Mouse (Mus musculus) lung, postnatal 4 days (tissue): ENCODE measurements around the gene Csnk1d.
A peak's percentile ranks its signal among the peaks of the same experiment; 100 is the strongest.

Experiments
- DNase-seq, 2 experiments: peaks; one replicate each; pipeline ENCODE4 v3.0.0; 2021

Csnk1d gene

DNA sequence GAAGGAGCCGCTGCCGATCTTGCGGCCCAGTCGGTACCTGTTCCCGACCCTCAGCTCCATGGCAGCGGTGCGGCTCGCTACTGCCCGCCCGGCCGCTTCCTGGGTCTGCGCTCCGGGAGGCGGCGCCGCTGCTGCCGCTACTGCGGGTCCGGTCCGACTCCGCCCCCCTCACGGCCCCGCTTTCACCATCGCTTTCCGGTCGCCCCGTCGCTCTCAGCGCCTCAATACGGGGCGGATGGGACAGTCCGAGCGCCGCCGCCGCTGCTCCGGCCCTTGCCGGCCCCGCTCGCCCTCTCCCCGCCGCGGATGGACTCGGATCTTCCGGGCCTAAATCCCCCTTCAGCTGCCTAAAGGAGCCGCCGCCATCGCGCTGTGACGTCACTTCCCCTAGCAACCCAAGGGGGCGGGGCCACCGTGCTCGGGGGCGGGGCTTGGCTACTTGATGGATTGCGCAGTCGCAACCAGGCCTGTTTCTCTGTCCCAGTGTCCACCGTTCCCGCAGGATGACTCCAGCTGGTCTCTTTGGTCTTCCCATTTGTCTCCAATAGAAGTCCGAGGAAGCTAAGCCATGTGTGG is at the start of gene Csnk1d:
Gene Csnk1d (minus strand): TSS at position 380 of the 576 bp plus-strand sequence.
- DNase-seq, result peak; percentile 97 to 99

DNA sequence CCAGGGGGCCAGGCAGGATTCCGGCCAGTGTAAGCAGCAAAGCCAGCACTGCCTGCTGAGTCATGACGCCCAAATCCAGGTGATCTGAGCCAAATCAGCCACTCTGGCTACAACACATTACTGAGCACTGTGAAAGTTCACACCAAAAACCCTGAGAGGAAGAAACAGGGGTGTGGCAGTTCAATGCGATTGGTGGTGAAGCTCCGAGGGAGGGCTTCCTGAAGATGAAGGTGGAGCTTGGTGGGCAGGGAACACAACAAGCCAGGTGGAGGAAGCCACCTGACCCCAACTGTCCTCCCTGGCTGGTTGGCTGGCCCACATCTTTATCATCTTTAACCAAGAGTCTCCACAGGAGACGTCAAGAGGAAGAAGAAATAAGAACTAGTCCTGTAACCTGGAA is 48.2 kb upstream of the Csnk1d start, which contains the start of gene Cd7:
Gene Cd7 (minus strand): TSS at position 117 of the 400 bp plus-strand sequence.
- DNase-seq, result peak in 1 of 2 experiments; percentile 9

DNA sequence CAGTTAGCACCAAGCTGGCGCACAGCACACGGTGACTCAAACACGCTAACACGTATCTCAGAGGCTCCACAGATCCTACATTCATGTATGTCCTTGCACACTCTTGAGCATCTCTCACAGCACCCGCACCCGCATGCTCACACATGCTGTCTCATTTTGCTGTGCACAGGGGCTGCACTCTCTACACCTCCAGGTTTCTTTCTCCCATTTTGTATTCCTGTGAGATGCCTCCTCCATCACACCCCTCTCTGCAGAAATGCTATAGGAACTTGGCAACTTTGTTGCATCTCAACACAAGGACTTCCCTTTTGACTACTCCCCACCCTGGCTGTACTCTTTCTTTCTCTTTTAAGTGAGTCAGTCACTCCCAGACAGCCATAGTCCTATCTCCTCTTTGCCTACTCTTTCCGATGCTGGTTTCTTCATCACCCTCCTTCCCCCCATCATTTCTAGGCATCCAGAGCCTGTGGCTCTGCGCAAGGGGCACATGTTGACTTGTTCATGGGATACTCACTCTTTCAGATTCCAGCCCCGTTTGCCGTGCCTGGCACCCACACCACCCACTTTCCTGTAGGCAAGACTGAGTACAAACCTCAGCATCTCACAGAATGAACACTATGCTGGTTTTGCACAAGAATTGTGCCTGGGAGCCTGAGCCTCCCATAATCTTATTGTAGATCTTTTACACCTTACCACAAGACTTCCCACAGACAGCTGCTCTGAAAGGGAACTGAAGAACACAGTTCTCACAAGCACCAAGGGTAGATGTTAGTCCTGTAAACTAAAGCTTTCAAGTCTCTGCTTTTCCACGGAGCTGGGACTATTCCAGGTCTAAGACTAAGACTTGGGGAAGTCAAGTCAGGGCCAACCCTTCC is 47.5 kb upstream of the Csnk1d start:
- DNase-seq, result no peak

DNA sequence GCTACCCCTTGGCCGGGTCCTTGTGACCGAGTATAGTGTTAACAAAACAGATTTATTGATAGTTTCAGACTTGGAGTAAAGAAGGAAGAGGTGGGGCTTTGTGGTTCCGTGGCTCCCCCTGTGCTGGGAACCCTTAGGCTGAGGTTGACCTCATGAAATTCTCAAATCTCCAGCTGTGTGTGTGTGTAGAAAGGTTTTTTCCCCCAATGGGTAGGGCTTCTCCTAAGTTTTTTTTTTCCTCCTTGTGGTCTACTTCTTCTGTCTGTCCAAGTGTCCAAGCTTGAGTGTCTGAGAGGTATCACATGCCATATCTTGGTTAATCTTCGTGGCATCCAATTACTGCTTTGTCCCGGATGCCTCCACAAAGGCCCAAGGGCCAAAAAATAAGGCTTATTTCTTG is 42.0 kb upstream of the Csnk1d start:
- no peak for DNase-seq

DNA sequence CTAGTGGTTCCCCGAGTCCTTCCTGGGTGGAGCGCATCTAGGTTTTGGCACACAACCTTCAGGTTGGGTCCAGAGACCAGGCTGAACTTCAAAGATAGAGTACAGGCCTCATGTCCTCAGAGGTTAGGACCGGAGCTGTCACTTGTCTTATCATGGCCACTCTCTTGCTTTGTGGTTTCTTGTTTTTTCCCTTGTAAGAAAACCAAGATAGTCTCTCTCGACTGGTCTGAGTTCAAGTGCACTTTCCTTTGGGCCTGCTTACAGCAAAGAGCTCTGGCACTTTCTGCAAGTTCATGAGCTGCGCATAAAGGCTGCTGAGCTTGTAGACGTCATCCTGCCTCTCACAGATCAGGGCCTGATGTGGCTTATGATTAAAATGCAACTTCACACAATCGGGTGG is 36.1 kb upstream of the Csnk1d start:
- no peak for DNase-seq

DNA sequence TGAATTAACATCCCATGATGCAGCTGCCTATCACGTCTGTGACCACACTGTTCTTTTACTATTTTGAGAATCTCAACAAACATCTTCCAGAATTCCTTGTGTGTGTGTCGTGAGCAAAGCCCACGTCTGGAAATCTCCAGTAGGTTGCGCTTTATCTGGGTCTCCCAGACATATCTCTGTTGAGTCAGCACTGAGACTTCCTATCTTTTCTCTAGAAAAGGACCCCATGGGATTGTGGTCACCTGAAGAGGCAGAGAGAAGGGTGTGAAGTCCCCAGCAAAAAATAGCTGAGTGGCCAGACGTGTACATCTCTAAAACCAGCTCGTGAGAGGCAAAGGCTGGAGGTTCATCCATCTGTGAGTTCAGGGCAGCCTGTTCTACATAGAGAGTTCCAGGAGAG is 33.0 kb upstream of the Csnk1d start:
- DNase-seq, result no peak

DNA sequence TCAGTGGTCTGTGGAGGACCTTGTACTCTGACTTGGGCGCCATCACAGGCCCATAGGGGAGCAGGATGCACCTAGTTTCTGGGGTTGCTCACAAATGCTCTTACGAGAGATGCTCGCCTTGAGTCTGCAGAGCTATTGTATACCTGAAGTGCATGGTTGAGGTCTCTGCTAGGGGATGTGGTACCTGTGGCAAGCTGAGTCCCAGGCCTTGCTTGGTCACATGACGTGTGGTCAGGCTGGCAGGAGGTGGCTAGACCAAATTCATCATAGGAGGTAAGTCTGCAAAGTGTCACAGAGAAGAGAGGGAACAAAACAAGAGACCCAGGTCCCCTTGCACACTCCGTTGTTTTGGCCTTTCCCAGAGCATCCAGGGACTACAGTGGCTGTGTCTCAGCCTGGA is 28.4 kb upstream of the Csnk1d start:
- DNase-seq, result no peak

DNA sequence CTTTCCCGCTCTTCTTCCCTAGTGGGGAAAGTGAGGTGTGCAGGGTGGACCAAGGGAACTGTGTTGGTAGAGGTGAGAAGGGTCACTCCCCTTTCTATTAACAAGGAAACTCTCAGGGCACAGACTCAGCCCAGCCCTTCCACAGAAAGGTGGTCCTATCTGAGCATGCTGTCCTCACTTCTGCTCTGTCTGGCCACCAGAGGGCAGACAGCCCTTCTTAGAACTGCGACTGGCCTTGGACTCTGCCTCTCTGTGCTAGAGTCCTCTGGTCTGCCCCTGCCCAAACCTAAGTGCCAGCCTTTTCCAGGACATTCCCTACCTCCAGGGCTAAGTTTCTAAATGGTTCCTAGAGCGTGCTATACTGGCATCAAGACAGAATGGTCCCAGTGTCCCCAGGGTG is 26.6 kb upstream of the Csnk1d start:
- DNase-seq, result peak; percentile 78

DNA sequence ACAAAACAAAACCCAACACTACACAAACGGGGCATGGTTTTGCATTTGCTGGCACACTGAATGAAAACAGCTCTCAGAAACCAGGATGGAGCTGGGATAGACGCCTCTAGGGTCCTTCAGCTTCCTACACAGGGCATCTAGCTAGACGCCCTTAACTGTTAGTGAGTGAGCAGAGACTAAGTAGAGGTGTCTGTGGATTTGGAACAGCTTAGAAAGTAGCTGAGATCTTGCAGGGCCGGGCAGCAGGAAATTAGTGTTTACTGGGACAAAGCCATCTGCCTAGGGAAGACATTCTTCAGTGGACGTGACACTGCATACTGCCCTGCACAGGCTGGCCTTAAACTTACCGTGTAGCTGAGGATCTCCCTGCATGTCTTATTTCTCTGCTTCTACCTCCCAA is 24.3 kb upstream of the Csnk1d start:
- peak; percentile 33 to 52 for DNase-seq

DNA sequence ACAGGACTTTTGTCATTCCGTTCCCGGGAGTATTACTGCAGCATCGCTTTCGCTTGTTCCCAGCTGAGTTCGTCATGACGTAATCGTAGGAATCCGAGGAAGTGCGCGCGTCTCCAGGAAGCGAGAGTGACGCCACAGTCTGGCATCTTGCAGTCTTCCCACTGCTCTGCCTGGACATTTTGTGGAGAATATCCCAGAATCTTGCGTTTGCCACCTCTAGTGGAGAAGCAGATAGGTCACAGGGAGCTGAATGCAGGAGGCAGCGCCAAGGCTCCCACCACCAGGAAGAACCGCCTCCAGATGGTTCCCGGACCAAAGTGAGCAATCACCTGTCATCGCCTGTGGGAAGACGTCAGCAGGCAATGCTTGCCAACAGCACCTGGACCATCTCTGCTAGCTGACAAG is 23.8 kb upstream of the Csnk1d start:
- peak; percentile 78 to 82 for DNase-seq

DNA sequence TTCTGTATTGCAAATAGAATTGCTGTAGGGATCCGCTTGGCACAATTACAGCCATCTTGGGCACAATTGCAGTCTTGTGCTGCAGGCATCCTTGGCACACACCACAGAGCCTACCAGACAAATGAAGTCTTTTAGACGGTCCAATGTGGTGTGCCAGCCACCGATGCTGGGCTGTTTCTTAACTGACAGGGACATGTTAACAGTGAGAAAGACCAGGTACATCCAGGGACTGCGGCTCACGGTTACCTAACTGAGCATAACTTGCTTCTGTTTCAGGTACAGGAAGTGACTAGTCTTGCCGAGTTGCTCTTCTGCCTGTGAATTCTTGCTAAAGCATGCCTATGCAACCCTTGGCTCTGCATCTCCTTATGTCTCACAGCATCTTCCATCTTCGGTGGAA is 22.5 kb upstream of the Csnk1d start:
- no peak for DNase-seq

DNA sequence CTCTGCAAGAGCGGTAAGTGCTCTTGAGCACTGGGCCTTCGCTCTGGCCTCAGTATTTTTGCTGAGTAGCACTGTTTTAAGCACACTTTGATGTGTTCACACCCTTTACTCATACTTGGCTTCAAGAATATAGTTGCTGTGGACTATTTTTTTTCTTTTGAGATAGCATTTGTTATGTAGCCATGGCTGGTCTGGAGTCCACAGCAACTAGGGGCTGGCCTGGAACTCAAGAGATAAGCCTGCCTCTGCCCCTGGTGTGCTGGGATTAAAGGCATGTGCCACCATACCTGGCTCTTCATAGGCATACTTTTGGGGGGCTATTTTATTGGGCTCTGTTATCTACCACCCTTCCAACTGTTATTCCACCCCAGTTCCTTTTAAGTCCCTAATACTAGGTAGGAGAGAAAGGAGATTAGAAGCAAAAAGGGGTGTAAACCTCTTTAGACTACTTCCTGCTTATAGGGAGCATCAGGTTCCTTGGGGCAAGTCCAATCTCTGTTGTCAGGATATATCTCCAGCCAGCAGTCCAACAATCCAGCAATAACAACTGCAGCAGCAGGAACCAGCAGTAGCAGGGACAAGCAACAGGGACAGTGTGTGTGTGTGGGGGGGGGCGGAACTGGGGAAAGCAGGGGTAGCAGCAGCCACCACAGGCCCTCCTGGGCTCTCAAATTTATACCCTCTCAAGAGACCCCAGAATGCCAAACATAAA is 19.1 kb upstream of the Csnk1d start:
- no peak for DNase-seq

DNA sequence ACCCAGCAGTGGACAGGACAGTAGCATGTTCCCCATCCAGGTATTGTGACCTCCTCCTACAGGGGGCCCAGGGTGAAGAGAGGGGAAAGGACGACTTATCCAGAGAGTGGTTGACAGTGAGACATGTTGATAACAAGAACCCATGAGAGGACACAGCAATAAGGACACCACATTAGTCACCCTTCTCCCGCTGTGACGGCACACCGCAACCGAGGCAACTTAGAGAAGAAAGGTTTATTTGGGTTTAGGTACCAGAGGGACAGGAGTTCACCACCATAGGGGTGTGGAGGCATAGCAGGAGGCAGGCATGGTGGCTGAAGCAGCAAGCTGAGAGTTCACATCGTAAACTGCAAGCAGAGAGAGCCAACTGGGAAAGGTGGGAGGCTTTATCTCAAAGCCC is 15.1 kb upstream of the Csnk1d start:
- no peak for DNase-seq

DNA sequence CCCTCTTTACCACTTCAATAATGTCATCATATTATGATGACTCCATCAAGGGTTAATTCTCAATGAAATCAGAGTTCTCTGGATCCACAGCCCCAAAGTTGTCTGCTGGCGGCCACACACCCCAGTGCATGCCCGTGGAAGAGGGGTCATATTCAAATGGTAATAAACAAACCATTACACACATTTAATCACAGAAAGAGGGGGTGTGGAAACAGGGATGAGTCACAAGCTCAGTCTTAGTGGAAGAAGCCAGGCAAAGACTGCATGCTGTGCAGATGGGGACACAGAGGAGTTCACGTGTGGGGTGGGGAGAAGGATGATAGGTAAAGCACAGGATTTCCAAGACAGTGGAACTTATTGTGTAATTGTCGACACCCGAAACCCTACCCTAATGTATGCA is 13.2 kb upstream of the Csnk1d start:
- DNase-seq, result no peak

DNA sequence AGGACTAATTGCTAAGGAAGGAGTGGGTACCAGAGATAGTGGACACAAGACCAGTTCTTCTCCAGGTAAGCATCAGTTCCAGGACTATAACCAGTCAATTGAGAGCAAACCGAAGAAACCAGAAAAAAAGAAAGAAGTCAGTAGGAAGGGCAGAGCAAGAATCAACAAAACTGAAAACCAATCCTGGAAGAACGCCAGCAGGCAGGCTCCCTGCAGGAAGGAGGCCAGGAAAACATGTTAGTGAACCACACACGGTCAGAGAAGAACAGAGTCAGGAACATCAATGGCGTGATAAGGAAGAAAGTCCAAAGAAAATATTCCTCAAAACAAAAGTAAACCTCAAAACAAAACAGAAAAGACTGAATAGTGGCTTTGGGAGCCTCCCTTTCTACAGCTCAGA is 10.8 kb upstream of the Csnk1d start:
- DNase-seq, result no peak

DNA sequence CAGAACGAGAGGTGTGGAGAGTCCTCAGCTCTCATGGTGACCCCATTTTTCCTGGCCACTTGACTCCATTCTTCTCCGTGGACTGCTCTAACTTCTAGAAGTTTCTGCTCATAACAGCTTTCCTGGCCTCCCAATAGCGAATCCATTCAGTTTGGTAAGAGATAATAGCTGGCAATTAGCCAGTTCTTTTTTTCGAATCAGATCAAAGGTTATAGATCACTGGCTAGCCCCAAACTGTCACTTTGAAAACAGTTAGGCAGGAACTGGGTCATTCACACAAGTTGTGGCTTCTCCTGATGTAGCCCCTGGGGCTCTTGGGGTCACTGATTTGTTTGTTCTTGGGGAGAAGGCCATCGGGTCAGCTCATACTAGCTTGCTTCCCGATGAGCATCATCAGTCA is 3.6 kb upstream of the Csnk1d start:
- no peak for DNase-seq

DNA sequence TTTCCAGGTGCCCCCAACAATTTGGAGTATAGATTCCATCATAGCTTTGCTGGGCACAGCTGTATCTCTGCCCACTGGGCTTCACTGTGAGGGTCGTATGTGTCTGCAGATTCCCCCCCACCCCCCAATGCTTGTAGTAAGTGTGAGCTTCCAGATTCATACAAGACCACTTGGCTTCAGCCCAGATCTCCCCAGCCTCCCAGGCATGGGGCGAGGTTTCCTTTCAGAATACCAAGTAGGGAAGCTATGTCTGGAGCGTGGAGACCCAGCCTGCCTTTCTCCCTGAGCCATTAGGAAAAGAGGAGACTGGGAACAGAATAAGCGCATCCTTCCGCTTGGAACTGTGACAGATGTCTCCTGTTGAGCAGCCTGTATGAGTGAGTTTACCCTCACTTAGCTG is 2.5 kb upstream of the Csnk1d start:
- DNase-seq, result no peak

DNA sequence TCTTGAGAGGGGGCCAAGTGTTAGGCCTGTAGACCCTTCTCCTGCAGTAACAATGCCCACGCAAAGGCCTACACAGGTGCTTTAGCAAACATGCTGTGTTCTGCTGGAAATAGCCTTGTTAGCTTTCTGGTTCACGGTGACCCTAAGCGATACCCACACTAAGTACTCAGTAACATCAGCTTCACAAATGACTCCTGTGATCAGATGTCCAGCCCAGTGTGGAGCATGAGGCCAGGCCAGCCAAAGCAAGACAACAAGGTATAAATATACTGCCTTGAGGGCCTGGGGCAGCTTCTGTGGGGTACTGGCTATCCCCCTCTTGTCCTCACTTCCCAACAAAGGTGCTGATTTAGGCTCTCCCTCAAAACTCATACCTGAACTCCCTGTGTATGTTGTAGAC is 1.9 kb upstream of the Csnk1d start:
- DNase-seq, result no peak

DNA sequence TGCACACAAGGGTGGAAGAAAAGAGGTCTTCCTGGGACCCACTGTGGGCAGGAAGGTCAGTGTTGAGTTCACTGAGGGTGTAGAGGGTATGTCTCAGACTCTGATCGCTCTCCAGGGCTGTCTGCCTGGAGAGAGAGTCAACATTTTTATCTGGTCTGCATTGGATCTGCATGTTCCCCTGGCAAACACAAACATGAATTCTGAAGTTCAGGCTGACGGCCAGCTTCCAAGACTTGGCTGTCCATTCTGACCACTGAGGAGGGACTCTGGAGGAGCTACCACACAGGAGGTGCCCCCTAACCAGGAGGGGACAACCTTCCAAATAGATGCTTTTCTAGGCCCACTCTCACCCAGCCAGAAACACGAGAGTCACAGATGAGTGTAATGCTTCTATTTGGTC is 661 bp upstream of the Csnk1d start:
- DNase-seq, result peak in 1 of 2 experiments; percentile 38

DNA sequence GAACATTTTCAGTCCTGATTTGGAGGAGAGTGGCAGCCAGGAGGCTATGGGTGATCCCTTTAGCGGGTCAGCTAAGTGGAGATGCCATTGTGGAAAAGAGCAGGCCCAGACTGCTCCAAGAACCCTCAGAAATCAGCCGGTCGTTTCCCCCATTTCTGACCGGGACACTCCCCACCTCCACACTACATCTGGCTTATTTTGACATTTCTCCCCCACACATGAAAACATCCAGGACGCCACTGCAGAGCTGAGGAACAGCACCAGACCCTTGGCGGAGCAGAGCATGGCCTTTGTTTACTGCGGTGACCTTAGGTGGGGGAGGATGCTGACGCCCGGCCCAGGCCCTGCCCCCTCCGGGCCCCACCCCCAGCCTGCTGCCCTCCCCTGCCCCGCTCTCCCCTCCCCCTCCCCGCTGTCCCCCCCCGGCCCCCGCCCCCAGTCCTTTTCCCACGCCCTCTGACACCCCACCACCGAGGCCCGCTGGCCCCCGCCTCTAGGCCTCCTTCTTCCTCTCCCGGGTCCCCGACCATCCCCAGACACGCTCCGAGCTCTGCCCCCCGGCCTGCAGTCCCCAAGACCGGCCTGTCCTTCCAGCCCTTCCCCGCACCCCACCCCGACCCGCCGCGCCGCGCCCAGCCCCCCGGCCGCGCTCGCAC is 876 bp downstream of the Csnk1d start:
- DNase-seq, result peak; percentile 66 to 76

DNA sequence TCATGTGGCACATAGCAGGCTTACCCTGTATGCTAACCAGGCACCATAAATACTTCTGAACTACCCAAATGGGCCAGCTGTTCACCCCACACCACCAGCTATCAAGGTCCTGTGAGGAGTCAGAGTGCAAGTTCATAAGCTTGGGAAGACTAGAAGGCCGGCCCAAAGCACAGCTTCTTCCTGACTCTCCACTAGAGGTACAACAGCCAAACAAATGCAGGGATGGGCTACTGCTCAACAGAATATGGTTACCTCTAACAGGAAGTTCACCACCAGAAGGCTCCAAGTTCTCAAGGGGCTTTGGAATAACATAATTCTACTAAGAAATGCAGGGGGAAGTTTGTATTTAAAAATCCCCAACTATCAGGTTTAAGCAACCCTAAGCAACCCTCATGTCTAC is 1.6 kb downstream of the Csnk1d start:
- DNase-seq, result no peak

DNA sequence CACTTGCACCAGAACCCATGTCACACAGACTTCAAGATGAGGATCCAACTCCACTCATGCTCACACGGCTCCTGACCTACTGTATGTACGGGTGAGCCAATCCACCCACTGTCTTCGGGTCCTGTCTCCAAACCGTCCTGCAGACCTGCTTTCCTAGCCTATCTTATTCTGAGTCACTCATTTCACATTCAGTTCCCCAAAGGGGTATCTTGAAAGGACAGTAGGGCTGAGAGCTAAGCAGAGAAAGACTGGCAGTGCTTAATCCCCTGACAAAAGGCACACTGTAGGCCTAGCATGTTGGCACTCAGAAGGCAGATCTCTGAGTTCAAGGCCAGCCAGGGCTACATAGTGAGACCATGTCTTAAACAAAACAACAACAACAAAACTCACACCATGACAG is 2.7 kb downstream of the Csnk1d start:
- no peak for DNase-seq

DNA sequence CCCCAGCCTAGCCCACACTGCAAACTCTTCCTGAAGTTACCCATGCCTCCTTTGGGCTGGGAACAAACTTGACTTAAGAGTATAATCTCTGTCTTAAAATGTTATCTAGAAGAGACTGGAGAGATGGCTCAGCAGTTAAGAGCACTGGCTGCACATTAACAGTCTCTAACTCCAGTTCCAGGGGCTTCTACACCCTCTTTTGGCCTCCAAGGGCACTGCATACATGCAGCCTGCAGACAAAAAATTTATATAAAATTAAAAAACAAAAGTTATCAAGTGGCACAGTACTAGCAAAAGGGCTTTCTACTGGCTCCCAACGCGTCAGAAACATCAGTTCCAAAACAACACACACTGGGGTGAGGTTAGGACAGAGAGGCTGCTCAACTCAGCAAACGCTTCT is 3.5 kb downstream of the Csnk1d start:
- no peak for DNase-seq
